Mouse (Mus musculus) stomach, postnatal 0 days (tissue): Measurements from ENCODE around the gene Prkaa1.
A peak's percentile ranks its signal among the peaks of the same experiment; 100 is the strongest.

Experiments used
- CTCF ChIP-seq: IDR thresholded peaks from 2 replicates; pipeline ENCODE4 v1.5.1; 2016; ENCODE audit warnings: antibody characterized with exemption, low read depth, mild to moderate bottlenecking, moderate library complexity
- EP300 ChIP-seq: optimal IDR thresholded peaks from 2 replicates; pipeline ENCODE3; 2016; ENCODE audit warnings: antibody characterized with exemption

DNA sequence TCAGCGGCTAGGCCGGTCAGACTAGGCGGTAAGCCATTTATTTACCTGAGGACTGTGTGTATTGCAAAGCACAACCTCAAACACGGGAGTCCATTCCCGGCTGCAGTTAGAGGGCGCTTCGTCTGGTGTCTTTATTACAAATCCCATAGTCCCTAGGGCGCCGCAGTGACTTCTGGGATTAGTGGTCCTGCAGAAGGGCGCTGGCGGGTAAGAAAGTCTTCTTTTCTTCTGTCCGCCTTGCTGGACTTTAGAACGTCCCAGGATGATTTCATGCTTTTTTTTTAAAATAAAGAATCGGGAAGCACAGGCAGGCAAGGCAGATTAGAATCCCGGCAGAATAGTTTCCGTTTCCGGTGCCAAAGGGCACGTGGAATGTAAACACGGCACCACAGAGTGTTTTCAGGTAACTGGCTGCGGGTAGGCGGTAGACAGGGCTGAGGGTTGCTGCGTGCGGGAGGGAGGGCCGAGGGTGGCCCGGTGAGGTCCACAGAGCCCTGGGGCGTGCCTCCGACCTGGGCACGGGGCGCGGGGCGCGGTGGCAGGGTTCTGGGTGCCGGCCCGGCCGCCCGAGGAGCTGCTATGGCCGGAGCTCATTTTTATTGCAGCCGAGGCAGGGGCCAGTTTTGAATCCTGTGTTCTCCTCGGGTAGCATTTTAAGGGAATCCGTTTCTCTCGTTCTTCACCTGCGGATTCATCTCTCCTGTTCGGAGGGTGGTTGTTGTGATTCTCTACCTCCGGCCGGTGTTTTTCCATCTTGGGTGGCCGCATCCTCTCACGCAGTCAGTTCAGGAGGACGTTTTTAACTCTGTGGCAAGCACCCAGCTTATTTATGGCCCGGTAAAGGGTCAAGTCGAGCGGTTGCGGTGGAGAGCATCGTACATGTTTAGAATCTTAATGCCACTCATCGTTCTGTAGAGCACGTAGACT is 42.0 kb downstream of the Prkaa1 start, which contains the start of gene Ttc33:
- TF ChIP-seq CTCF (peak; percentile 69), EP300 (peak; percentile 81)
